Mouse (Mus musculus): ENCODE results near the gene Kcnq2.

DNA sequence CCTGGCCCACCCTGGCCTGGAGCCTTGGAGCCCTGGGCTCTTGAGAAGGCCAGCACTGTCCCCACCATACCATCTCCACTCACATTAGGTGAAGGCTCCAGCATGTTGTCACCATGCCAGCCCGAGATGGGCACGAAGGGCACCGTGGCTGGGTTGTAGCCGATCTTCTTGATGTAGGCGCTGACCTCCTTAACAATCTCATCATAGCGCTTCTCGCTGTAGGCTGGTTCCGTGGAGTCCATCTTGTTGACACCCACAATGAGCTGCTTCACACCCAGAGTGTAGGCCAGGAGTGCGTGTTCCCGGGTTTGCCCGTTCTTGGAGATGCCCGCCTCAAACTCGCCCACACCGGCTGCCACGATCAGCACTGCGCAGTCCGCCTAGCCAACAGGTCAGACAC, 17.6 kb upstream of the Kcnq2 start:
- TF ChIP-seq CTCF (IDR thresholded peaks at IDR 0.05; ENCODE audit: extremely low read depth, insufficient read depth, low read length), result no peak
- TF ChIP-seq POLR2A (IDR thresholded peaks at IDR 0.05; ENCODE audit: extremely low read depth, insufficient read depth, low read length), result no peak; the same call in 1 of the 2 replicates

All from cortical plate, adult 2 months (tissue).